Mouse (Mus musculus) liver, adult 2 months (tissue): ENCODE data around the gene Cep112.

ENCODE experiments used
- CTCF ChIP-seq: fragments of 200-500 bp; IDR thresholded peaks from 2 replicates; pipeline ENCODE4 v1.5.1; 2011; ENCODE audit warnings: low read depth, low read length, control low read depth
- POLR2A ChIP-seq: fragments of 200-500 bp; IDR thresholded peaks from 2 replicates; pipeline ENCODE4 v1.6.1; 2011; ENCODE audit warnings: low read length, control low read depth; ENCODE audit not compliant: insufficient read depth; ENCODE audit errors: extremely low read depth

DNA sequence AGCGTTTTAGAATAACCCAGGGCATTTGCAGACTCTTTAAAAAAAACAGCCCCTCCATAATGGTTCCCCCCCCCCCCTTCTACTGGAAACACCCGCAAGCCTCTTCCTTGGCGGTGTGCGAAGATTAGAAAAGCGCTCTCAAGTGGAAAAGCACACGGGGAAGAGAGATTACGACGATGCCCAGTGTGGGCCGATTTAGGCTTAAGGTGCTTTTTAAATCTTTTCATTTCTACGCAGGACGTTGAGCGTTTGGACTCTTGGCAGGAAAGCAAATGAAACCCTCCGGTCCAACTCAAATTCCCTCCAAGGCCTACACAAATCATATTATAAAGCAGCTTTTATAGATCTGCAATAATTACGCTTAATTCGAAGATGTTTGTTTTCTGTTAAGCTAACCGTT is 465.6 kb downstream of the Cep112 start:
- no peak for TF ChIP-seq CTCF
- no peak for TF ChIP-seq POLR2A
